Comparison of ENCODE assay signal across 37 mouse cellular contexts in genomic region chr16:37854593-37854992, GRCm38 (mm10). TPM values are rescaled to one million over a fixed set of nuclear protein-coding genes. Genes with fewer than 3 reads are reported as not detected.
A peak's percentile ranks its signal among the peaks of the same experiment; 100 is the strongest.
DNase-seq lines count a peak whose midpoint lies in the region; ATAC-seq lines count a peak whose summit lies in the region.
"Had no signal": no experiment of that assay in that cellular context is flagged by ENCODE, and none has a peak within 500 bp of the region (broad histone marks: within the 10 kb centered on the region; RNA-seq: fewer than 3 reads in every experiment).

No protein-coding gene starts in this region.

- H3K4me2 ChIP-seq in embryonic facial prominence, embryonic 11.5 days (ENCODE audit: low read depth, low read length): no peak overlapping the region
- no peak overlapping the region for H3K4me2 ChIP-seq in kidney, embryonic 16.5 days (replicated peaks; ENCODE audit: low read depth, low read length)
- H3K4me2 ChIP-seq in embryonic facial prominence, embryonic 13.5 days: peak overlapping the region; percentile 44; the same call in 1 of the 2 replicates
- H3K4me2 ChIP-seq: forebrain, embryonic 15.5 days; heart, embryonic 15.5 days; hindbrain, embryonic 13.5 days; kidney, embryonic 15.5 days; liver, embryonic 13.5 days; stomach, embryonic 15.5 days had no signal

- DNase-seq in embryonic facial prominence, embryonic 11.5 days (ENCODE audit: low spot score): peak; percentile 6
- no peak for DNase-seq in embryonic facial prominence, embryonic 10.5 days (ENCODE audit: low spot score)
- peak; percentile 21 for DNase-seq in kidney, adult 9 months
- no peak for DNase-seq in adrenal gland, postnatal 10 days
- no peak for DNase-seq in retina, embryonic 14.5 days (ENCODE audit: low spot score)
- DNase-seq: adrenal gland, postnatal 25 days; cerebellum, adult 11-12 months; cerebellum, adult 9-11 months; gastrocnemius, postnatal 25 days; heart, adult 2 months; heart, postnatal 4 days; kidney, adult 11 months; kidney, postnatal 36 days; liver, embryonic 13.5 days; lung, adult 2 months; lung, postnatal 10 days; midbrain, embryonic 14.5 days; retina, postnatal 1 day; right cerebral cortex, postnatal 25 days; thymus, adult 18-20 months; thymus, postnatal 25 days had no signal

- H3K36me3 ChIP-seq in embryonic facial prominence, embryonic 11.5 days (replicated peaks; ENCODE audit: control insufficient read depth, insufficient read depth, low read depth, low read length): no peaks in the 10 kb centered on the region
- H3K36me3 ChIP-seq in embryonic facial prominence, embryonic 10.5 days (replicated peaks): no peaks in the 10 kb centered on the region
- H3K36me3 ChIP-seq in kidney, embryonic 16.5 days (ENCODE audit: insufficient read depth, low read length): no peaks in the 10 kb centered on the region
- no peaks in the 10 kb centered on the region for H3K36me3 ChIP-seq in embryonic facial prominence, embryonic 13.5 days
- H3K36me3 ChIP-seq: forebrain, embryonic 10.5 days; forebrain, embryonic 15.5 days; heart, embryonic 15.5 days; hindbrain, embryonic 13.5 days; kidney, embryonic 15.5 days; limb, embryonic 13.5 days; liver, embryonic 13.5 days; stomach, embryonic 15.5 days had no signal

- no peaks in the 10 kb centered on the region for H3K27me3 ChIP-seq in embryonic facial prominence, embryonic 11.5 days (ENCODE audit: control insufficient read depth, insufficient read depth, low read length)
- no peaks in the 10 kb centered on the region for H3K27me3 ChIP-seq in embryonic facial prominence, embryonic 10.5 days (replicated peaks; ENCODE audit: low read depth, poor library complexity, severe bottlenecking)
- no peaks in the 10 kb centered on the region for H3K27me3 ChIP-seq in kidney, embryonic 16.5 days (ENCODE audit: insufficient read depth, low read length)
- H3K27me3 ChIP-seq in embryonic facial prominence, embryonic 13.5 days: no peaks in the 10 kb centered on the region
- H3K27me3 ChIP-seq: forebrain, embryonic 15.5 days; heart, embryonic 15.5 days; hindbrain, embryonic 13.5 days; kidney, embryonic 15.5 days; limb, embryonic 13.5 days; liver, embryonic 13.5 days; stomach, embryonic 15.5 days had no signal

- H3K9me3 ChIP-seq in embryonic facial prominence, embryonic 11.5 days (replicated peaks; ENCODE audit: control insufficient read depth, low read length): no peaks in the 10 kb centered on the region
- H3K9me3 ChIP-seq in embryonic facial prominence, embryonic 10.5 days: no peaks in the 10 kb centered on the region
- no peaks in the 10 kb centered on the region for H3K9me3 ChIP-seq in kidney, embryonic 16.5 days (ENCODE audit: low read length)
- no peaks in the 10 kb centered on the region for H3K9me3 ChIP-seq in embryonic facial prominence, embryonic 13.5 days
- H3K9me3 ChIP-seq: forebrain, embryonic 10.5 days; forebrain, embryonic 15.5 days; heart, embryonic 15.5 days; hindbrain, embryonic 13.5 days; kidney, embryonic 15.5 days; limb, embryonic 13.5 days; liver, embryonic 13.5 days; stomach, embryonic 15.5 days had no signal

- H3K4me3 ChIP-seq in embryonic facial prominence, embryonic 11.5 days (ENCODE audit: low read depth, low read length): no peak overlapping the region
- no peak overlapping the region for H3K4me3 ChIP-seq in embryonic facial prominence, embryonic 10.5 days
- H3K4me3 ChIP-seq in kidney, embryonic 16.5 days (ENCODE audit: low read length): no peak overlapping the region
- H3K4me3 ChIP-seq in embryonic facial prominence, embryonic 13.5 days: no peak overlapping the region
- H3K4me3 ChIP-seq: forebrain, embryonic 10.5 days; forebrain, embryonic 15.5 days; heart, adult 2 months; heart, embryonic 15.5 days; hindbrain, embryonic 13.5 days; kidney, embryonic 15.5 days; layer of hippocampus, adult 2 months; left cerebral cortex, adult 2 months; limb, embryonic 13.5 days; liver, embryonic 13.5 days; stomach, embryonic 15.5 days had no signal

- ATAC-seq in embryonic facial prominence, embryonic 11.5 days (replicated peaks; ENCODE audit: insufficient number of reproducible peaks, low FRiP score, low TSS enrichment, low read depth): no peak
- ATAC-seq in kidney, embryonic 16.5 days (ENCODE audit: low FRiP score, low TSS enrichment): no peak
- no peak for ATAC-seq in embryonic facial prominence, embryonic 13.5 days (ENCODE audit: insufficient number of reproducible peaks, insufficient read depth, low FRiP score, low TSS enrichment, low read depth)
- ATAC-seq: forebrain, embryonic 15.5 days had no signal

- H3K4me1 ChIP-seq in embryonic facial prominence, embryonic 11.5 days (ENCODE audit: control insufficient read depth, insufficient read depth, low read length): no peaks in the 10 kb centered on the region
- peaks cover 53% of the 10 kb centered on the region for H3K4me1 ChIP-seq in embryonic facial prominence, embryonic 10.5 days
- peaks cover 9% of the 10 kb centered on the region for H3K4me1 ChIP-seq in kidney, embryonic 16.5 days (ENCODE audit: insufficient read depth, low read length)
- H3K4me1 ChIP-seq in embryonic facial prominence, embryonic 13.5 days: peaks cover 22% of the 10 kb centered on the region
- H3K4me1 ChIP-seq: forebrain, embryonic 15.5 days had no signal

- H3K27ac ChIP-seq in embryonic facial prominence, embryonic 11.5 days (replicated peaks; ENCODE audit: low read depth, low read length): no peak overlapping the region
- no peak overlapping the region for H3K27ac ChIP-seq in embryonic facial prominence, embryonic 10.5 days (replicated peaks)
- H3K27ac ChIP-seq in kidney, embryonic 16.5 days (ENCODE audit: low read length): no peak overlapping the region
- H3K27ac ChIP-seq in embryonic facial prominence, embryonic 13.5 days: no peak overlapping the region
- H3K27ac ChIP-seq: forebrain, embryonic 10.5 days; forebrain, embryonic 15.5 days; heart, adult 2 months; heart, embryonic 15.5 days; hindbrain, embryonic 13.5 days; kidney, embryonic 15.5 days; layer of hippocampus, adult 2 months; left cerebral cortex, adult 2 months; limb, embryonic 13.5 days; liver, embryonic 13.5 days; macrophage; stomach, embryonic 15.5 days had no signal

- H3K9ac ChIP-seq in embryonic facial prominence, embryonic 11.5 days (replicated peaks; ENCODE audit: low read length): no peak overlapping the region
- H3K9ac ChIP-seq in kidney, embryonic 16.5 days (replicated peaks; ENCODE audit: low read length): no peak overlapping the region
- H3K9ac ChIP-seq in embryonic facial prominence, embryonic 13.5 days: no peak overlapping the region
- H3K9ac ChIP-seq: forebrain, embryonic 15.5 days; heart, embryonic 15.5 days; hindbrain, embryonic 13.5 days; kidney, embryonic 15.5 days; limb, embryonic 13.5 days; liver, embryonic 13.5 days; stomach, embryonic 15.5 days had no signal

- 26% methylated on average over 5 of the region's 5 CpGs for WGBS in embryonic facial prominence, embryonic 11.5 days
- 32% methylated on average over 5 of the region's 5 CpGs for WGBS in embryonic facial prominence, embryonic 10.5 days
- WGBS in kidney, embryonic 16.5 days: 58% methylated on average over 5 of the region's 5 CpGs
- 32% methylated on average over 5 of the region's 5 CpGs for WGBS in embryonic facial prominence, embryonic 13.5 days

RNA-seq across cellular contexts. Expression of gene Gm36028, which starts 6.4 kb away (rescaled TPM):
- 0.32 TPM in 1 of 2 replicates, not detected in the other for polyA plus RNA-seq in embryonic facial prominence, embryonic 11.5 days (2014; fragmentation: Nextera tagmentation; extraction: Ambion mirVana)
- 0.62 and 0.85 TPM in 2 replicates for polyA plus RNA-seq in embryonic facial prominence, embryonic 10.5 days (2016; fragmentation: Nextera tagmentation; extraction: Ambion mirVana)
- 0.67 and 0.71 TPM in 2 replicates for polyA plus RNA-seq in kidney, embryonic 16.5 days (2015; fragmentation: Nextera tagmentation; extraction: Ambion mirVana)
- polyA plus RNA-seq in embryonic facial prominence, embryonic 13.5 days (2015; fragmentation: Nextera tagmentation; extraction: Ambion mirVana): 0.23 and 0.25 TPM in 2 replicates
- total RNA-seq in adrenal gland, postnatal 10 days (2021): under 1 TPM; 0.36 to 0.39 TPM
- total RNA-seq: gastrocnemius, adult 18-20 months; gastrocnemius, postnatal 25 days; layer of hippocampus, adult 2 months; left cerebral cortex, adult 2 months; left cerebral cortex, postnatal 36 days; MEL; monocyte, adult 5-6 weeks had no signal
- polyA plus RNA-seq: hindbrain, embryonic 13.5 days; liver, embryonic 13.5 days; macrophage had no signal

RNA-seq across cellular contexts. Expression of gene Lrrc58, which starts 13.6 kb away (rescaled TPM):
- 61.8 and 62.9 TPM in 2 replicates for polyA plus RNA-seq in embryonic facial prominence, embryonic 11.5 days (2014; fragmentation: Nextera tagmentation; extraction: Ambion mirVana)
- polyA plus RNA-seq in embryonic facial prominence, embryonic 10.5 days (2016; fragmentation: Nextera tagmentation; extraction: Ambion mirVana): 68.3 and 68.9 TPM in 2 replicates
- 54.3 and 60.6 TPM in 2 replicates for polyA plus RNA-seq in kidney, embryonic 16.5 days (2015; fragmentation: Nextera tagmentation; extraction: Ambion mirVana)
- 63.6 and 63.7 TPM in 2 replicates for polyA plus RNA-seq in embryonic facial prominence, embryonic 13.5 days (2015; fragmentation: Nextera tagmentation; extraction: Ambion mirVana)
- total RNA-seq in adrenal gland, postnatal 10 days (2021): 100 to 1,000 TPM; 160 to 216 TPM

Comparison
In these comparisons a context has a peak if more than half of its experiments do, and no peak if none do; other contexts are left out.
1. DNase-seq: peak in embryonic facial prominence, embryonic 11.5 days (single experiment) and kidney, adult 9 months (single experiment); none in embryonic facial prominence, embryonic 10.5 days (single experiment), adrenal gland, postnatal 10 days (single experiment) and retina, embryonic 14.5 days (single experiment).